Mouse (Mus musculus): ENCODE data around the gene Pam. TPM values are rescaled to one million over a fixed set of nuclear protein-coding genes. Genes with fewer than 3 reads are reported as not detected.

The Pam gene
- polyA plus RNA-seq, 2 experiments from 2014 or later, result 3.3 to 5.9 TPM

DNA sequence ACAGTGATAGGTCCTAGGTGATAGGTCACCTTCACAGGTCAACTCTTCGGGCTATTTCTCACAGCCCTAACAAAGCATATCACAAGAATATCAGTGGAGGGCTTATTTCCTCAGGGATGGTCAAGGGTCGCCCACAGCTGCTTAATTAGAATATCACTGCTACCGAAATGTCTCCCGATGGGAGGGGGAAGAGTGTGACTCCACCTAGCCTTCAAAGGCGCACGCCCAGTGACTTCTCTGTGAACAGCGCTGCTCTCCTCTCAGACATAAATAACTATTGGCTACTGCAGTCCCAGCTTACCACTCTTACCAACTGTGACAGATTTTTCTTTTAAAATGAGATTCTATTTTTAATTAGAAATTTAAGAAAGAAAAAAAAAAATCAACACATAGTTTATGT lies 334.8 kb downstream of the Pam start:
- ATAC-seq, result no peak

DNA sequence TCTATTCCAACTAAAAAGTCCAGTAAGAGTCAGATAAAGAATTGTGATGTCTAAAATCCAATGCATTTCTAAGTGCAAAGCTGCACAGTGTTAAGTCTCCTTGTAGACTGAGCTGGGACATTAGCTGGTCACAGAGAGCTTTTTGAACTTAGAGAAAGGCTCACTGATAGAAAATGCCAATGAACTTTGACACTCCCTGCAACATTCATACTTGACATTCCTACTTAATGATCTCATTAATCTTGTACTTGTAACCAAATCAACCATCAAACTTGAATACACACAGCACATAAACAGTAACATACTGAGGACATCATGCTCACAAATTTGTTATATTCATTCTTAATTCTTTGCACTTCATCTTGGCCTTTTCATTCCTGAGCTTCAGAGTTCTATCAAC lies 335.6 kb downstream of the Pam start:
- ATAC-seq, result no peak

DNA sequence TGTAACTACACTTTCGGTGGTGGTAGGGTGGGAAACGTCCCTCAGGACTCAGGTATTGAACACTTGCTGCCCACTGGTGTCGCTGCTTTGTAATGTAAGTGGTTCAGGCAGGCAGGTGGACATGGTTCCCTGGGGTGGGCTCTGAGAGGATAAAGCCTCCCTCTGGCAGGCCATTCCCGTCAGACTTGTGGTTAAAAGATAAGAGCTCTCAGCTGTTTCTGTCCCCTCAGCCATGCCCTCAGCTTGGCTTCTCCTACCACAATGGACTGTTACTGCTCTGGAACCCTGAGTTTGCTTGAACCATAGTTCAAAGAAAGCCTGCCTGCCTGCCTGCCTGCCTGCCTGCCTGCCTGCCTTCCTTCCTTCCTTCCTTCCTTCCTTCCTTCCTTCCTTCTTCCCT lies 341.1 kb downstream of the Pam start:
- no peak for ATAC-seq

DNA sequence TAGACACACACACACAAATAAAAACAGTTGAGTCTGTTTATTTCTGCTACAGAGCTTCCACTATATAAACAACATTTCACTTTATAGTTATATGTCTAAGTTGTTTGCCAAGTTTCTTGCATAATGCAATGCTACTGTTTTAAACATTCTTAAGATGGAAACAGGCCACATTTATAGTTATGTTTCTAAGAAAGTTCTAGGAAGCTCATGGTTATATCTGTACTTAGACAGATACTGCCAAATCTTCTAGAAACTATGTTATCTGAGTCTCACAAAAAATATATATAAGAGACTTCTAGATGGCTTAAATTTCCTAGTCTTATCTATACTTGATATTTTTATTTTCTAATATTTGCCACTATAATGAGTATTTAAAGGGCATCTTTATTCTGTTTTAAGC lies 342.2 kb downstream of the Pam start:
- ATAC-seq, result no peak

DNA sequence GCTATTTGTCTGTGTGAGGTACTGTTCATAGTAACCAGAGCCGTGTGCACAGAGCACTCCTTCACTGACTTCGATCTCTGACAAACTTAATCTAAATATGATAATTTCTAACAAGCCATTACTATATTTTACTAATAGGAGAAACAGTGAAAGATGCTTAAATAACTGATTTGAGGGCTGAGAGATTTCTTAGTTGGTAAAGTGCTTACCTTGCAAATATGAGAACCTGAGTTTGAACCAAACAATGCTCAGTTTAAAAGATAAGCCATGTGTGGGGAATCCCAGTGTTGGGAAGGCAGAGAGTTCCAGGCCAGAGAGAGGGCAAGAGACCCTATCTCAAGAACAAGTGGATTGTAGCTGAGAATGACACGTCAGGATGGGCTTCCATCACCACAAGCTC lies 347.3 kb downstream of the Pam start:
- ATAC-seq, result no peak

DNA sequence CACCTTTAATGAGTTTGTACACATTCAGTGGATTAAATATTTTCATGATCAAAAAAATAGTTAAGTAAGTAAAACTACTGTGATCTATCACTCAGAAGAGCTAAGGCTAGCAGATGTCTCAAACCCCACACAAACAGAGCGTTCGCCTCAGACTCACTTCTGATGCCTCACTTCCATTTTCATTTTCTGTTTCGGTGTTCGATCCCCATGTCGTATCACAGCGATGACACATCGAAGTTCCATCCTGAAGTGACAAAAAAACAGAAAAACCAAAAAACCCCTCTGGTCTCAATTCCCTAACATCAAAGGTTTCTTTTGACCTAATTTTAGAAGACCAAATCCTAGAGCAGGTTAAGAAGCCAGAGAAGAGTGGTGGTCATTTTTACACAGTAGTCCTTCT lies 349.2 kb downstream of the Pam start:
- peak; percentile 89 for ATAC-seq

DNA sequence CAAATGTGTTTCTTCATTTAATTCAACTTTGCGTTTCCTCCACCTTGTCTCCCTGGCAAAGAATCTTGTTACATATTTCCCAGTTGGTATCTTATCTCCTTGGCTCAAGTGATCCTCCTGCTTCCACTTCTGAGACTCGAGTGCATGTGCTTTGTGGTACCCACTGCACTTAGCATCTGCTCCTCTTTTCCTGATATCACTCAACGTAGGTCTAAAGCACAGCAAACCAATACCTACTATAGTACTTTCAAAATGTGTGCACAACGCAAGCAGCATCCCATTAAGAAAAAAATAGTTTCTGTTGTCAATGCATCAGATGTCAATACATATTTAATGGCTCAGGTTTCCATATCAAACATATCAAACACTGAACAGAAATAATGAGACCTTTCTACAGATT lies 349.7 kb downstream of the Pam start:
- peak; percentile 9 for ATAC-seq
